Mouse (Mus musculus) small intestine, adult 2 months (tissue): ENCODE data around the gene Tmem39a. TPM values are rescaled to one million over a fixed set of nuclear protein-coding genes. Genes with fewer than 3 reads are reported as not detected.

ENCODE experiments used
- H3K27ac ChIP-seq: fragments of 200-500 bp; 2 replicates; pipeline ENCODE4 v1.5.1; 2012; ENCODE audit warnings: low read depth, low read length, control low read depth, inconsistent platforms; ENCODE audit not compliant: insufficient read depth
- H3K27me3 ChIP-seq: fragments of 200-500 bp; 2 replicates; pipeline ENCODE4 v1.6.1; 2012; ENCODE audit warnings: mild to moderate bottlenecking, moderate library complexity, low read length, inconsistent platforms; ENCODE audit not compliant: control insufficient read depth, insufficient read depth
- H3K36me3 ChIP-seq: fragments of 200-500 bp; 2 replicates; pipeline ENCODE4 v1.6.1; 2012; ENCODE audit warnings: mild to moderate bottlenecking, low read length, control low read depth, inconsistent platforms; ENCODE audit not compliant: control insufficient read depth, insufficient read depth
- H3K4me1 ChIP-seq: fragments of 200-500 bp; 2 replicates; pipeline ENCODE4 v1.6.1; 2012; ENCODE audit warnings: low read length, inconsistent platforms, mixed read lengths; ENCODE audit not compliant: control insufficient read depth, insufficient read depth, insufficient read length
- H3K4me3 ChIP-seq: fragments of 200-500 bp; 2 replicates; pipeline ENCODE4 v1.5.1; 2012; ENCODE audit warnings: low read depth, mild to moderate bottlenecking, control low read depth, inconsistent platforms, low read length, moderate library complexity
- CTCF ChIP-seq: fragments of 200-500 bp; IDR thresholded peaks from 2 replicates; pipeline ENCODE4 v1.5.1; 2012; ENCODE audit warnings: low read depth, mild to moderate bottlenecking, control low read depth, inconsistent platforms, low read length, moderate library complexity, mixed read lengths; ENCODE audit not compliant: insufficient replicate concordance, insufficient read length; ENCODE audit errors: extremely low read depth
- POLR2A ChIP-seq: fragments of 200-500 bp; IDR thresholded peaks from 2 replicates; pipeline ENCODE4 v1.6.1; 2012; ENCODE audit warnings: low read depth, mild to moderate bottlenecking, control low read depth, inconsistent platforms, low read length, moderate library complexity
- WGBS: fragments of 180-500 bp; shearing (Covaris S2); methylation state at CpG from one replicate; pipeline ENCODE4 v1.1.7; 2018; 5-methylcytosine and 5-hydroxymethylcytosine counted together
- polyA plus RNA-seq: library from polyadenylated mRNA; depleted of rRNA; stranded (reverse); fragments of >200 nt; gene quantifications from 2 replicates; pipeline ENCODE4 v1.2.3, GENCODE M21; 2012

Tmem39a gene
- polyA plus RNA-seq, 1 experiment, result 29.2 TPM

GRCm38 (mm10) chr16:38587572-38587971 lies 29.1 kb downstream of the Tmem39a start:
- H3K27me3 ChIP-seq, result no peaks in the 10 kb centered on the region
- no peak overlapping the region for H3K4me3 ChIP-seq
- H3K27ac ChIP-seq, result no peak overlapping the region
- TF ChIP-seq POLR2A (no peak), CTCF (no peak)
- WGBS, result 89% methylated on average over 4 of the region's 4 CpGs
- peaks cover 63% of the 10 kb centered on the region for H3K36me3 ChIP-seq
- peaks cover 2% of the 10 kb centered on the region; the same call in 1 of the 2 replicates for H3K4me1 ChIP-seq

GRCm38 (mm10) chr16:38591506-38591905 lies 33.0 kb downstream of the Tmem39a start:
- Histone ChIP-seq H3K27me3 (no peaks in the 10 kb centered on the region), H3K36me3 (peaks cover 45% of the 10 kb centered on the region), H3K27ac (no peak overlapping the region), H3K4me3 (no peak overlapping the region), H3K4me1 (peaks cover 2% of the 10 kb centered on the region; the same call in 1 of the 2 replicates)
- no peak for TF ChIP-seq CTCF
- no peak for TF ChIP-seq POLR2A
- WGBS, result 72% methylated on average over 3 of the region's 3 CpGs

- Histone ChIP-seq H3K4me1 (peaks cover 2% of the 10 kb centered on the region; the same call in 1 of the 2 replicates), H3K27ac (no peak overlapping the region), H3K27me3 (no peaks in the 10 kb centered on the region), H3K4me3 (no peak overlapping the region), H3K36me3 (peaks cover 41% of the 10 kb centered on the region)
- WGBS, result 35% methylated on average over 12 of the region's 12 CpGs
- TF ChIP-seq CTCF, result no peak
- no peak for TF ChIP-seq POLR2A
Observed at GRCm38 (mm10) chr16:38592026-38592678, 33.7 kb downstream of the Tmem39a start.

- H3K4me1 ChIP-seq, result peaks cover 2% of the 10 kb centered on the region; the same call in 1 of the 2 replicates
- TF ChIP-seq CTCF, result no peak
- no peak for TF ChIP-seq POLR2A
- no peak overlapping the region for H3K4me3 ChIP-seq
- H3K27ac ChIP-seq, result no peak overlapping the region
- H3K27me3 ChIP-seq, result no peaks in the 10 kb centered on the region
- WGBS, result 90% methylated on average over 4 of the region's 4 CpGs
- peaks cover 34% of the 10 kb centered on the region for H3K36me3 ChIP-seq
Observed at GRCm38 (mm10) chr16:38592946-38593345, 34.4 kb downstream of the Tmem39a start.

- 89% methylated on average over 1 of the region's 1 CpGs for WGBS
- TF ChIP-seq POLR2A, result no peak
- no peak for TF ChIP-seq CTCF
- Histone ChIP-seq H3K27me3 (no peaks in the 10 kb centered on the region), H3K36me3 (peaks cover 29% of the 10 kb centered on the region), H3K4me1 (peaks cover 2% of the 10 kb centered on the region; the same call in 1 of the 2 replicates), H3K4me3 (no peak overlapping the region), H3K27ac (no peak overlapping the region)
Observed at GRCm38 (mm10) chr16:38594435-38594834, 35.9 kb downstream of the Tmem39a start.

- Histone ChIP-seq H3K27me3 (no peaks in the 10 kb centered on the region), H3K36me3 (peaks cover 18% of the 10 kb centered on the region), H3K27ac (no peak overlapping the region), H3K4me3 (no peak overlapping the region), H3K4me1 (peaks cover 2% of the 10 kb centered on the region; the same call in 1 of the 2 replicates)
- TF ChIP-seq CTCF, result no peak
- WGBS, result 72% methylated on average over 2 of the region's 2 CpGs
Observed at GRCm38 (mm10) chr16:38596099-38596498, 37.6 kb downstream of the Tmem39a start.

- Histone ChIP-seq H3K27me3 (no peaks in the 10 kb centered on the region), H3K4me3 (no peak overlapping the region), H3K27ac (no peak overlapping the region), H3K36me3 (peaks cover 13% of the 10 kb centered on the region), H3K4me1 (peaks cover 2% of the 10 kb centered on the region; the same call in 1 of the 2 replicates)
- 86% methylated on average over 2 of the region's 2 CpGs for whole genome bisulfite sequencing
- TF ChIP-seq POLR2A, result no peak
- no peak for TF ChIP-seq CTCF
Observed at GRCm38 (mm10) chr16:38596651-38597050, 38.2 kb downstream of the Tmem39a start.
